Mouse (Mus musculus): ENCODE measurements around the gene Otub1. TPM values are rescaled to one million over a fixed set of nuclear protein-coding genes. Genes with fewer than 3 reads are reported as not detected.
A peak's percentile ranks its signal among the peaks of the same experiment; 100 is the strongest.

Otub1 gene
- polyA plus RNA-seq, 1 experiment: 112 TPM

DNA sequence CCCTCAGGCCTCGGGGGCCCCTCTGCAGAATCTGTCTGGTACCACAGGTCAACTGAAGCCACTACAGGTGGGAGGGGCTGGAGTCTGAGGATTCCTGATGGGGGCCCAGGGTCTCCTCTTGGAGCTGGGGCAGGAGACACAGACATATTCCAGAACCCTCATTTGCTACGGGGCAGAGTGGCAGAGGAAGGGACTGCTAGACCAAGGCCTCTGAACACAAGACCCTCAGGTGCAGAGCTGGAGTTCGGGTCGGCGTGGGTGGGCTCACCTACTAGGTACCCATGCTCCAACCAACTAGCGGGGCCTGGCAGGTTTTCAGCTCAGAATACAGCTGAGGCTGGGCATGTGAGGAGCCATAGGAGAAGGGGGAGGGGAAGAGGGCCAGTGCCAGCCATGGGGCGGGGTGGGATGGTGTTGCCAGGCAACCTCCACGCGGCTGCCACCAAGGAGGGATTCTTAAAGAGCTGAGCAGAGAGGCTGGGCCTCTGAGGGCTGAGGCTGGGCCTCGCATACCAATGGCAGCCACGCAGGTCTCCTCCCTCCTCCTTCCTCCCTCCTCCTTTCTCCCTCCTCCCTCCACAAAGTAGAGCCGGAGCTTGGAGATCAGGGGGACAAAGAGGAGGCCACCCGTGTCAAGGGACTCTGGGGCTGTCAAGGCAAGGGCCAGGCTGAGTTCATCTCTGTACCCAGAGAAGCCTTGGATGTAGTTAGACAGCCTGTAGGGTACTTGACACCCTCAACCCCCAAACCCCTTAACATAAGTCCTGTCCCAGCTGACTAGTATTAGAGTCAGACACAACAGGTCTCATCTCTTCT is 33.9 kb downstream of the Otub1 start:
- Histone ChIP-seq H3K4me2 (ENCODE audit: low read depth) (no peak overlapping the region), H3ac (ENCODE audit: control insufficient read depth, insufficient read length) (no peak overlapping the region), H3K79me2 (ENCODE audit: control insufficient read depth, insufficient read depth) (no peaks in the 10 kb centered on the region), H3K27me3 (ENCODE audit: control insufficient read depth, insufficient read depth, insufficient read length) (peaks cover 5% of the 10 kb centered on the region), H3K36me3 (ENCODE audit: control insufficient read depth, insufficient read depth) (no peaks in the 10 kb centered on the region), H3K4me3 (no peak overlapping the region)
- no peak for TF ChIP-seq MYOD1 (IDR thresholded peaks at IDR 0.05; ENCODE audit: control insufficient read depth in 1 of 3, insufficient read length in 2 of 3, low read depth in 2 of 3)
- no peak for TF ChIP-seq E2F4 (IDR thresholded peaks at IDR 0.05; ENCODE audit: insufficient read depth)
- TF ChIP-seq MYOG (IDR thresholded peaks at IDR 0.05; ENCODE audit: control insufficient read depth in 1 of 3, insufficient read depth in 1 of 3, insufficient read length in 2 of 3, low read depth in 2 of 3): no peak
- no peak for TF ChIP-seq CEBPB (IDR thresholded peaks at IDR 0.05; ENCODE audit: insufficient read depth, poor library complexity, severe bottlenecking)
- TF ChIP-seq TCF12 (IDR thresholded peaks at IDR 0.05; ENCODE audit: insufficient read depth, poor library complexity, severe bottlenecking): no peak
- TF ChIP-seq POLR2A (IDR thresholded peaks at IDR 0.05; ENCODE audit: insufficient read length, low read depth): no peak
- no peak for TF ChIP-seq USF1 (IDR thresholded peaks at IDR 0.05; ENCODE audit: low read depth)
- no peak for TF ChIP-seq REST (IDR thresholded peaks at IDR 0.05; ENCODE audit: insufficient read depth, insufficient read length)

GRCm38 (mm10) chr19:7171447-7171846 is 34.7 kb downstream of the Otub1 start:
- H3K4me2 ChIP-seq (ENCODE audit: low read depth): no peak overlapping the region
- no peak overlapping the region for H3K4me3 ChIP-seq
- H3K27me3 ChIP-seq (ENCODE audit: control insufficient read depth, insufficient read depth, insufficient read length): peaks cover 8% of the 10 kb centered on the region
- H3K79me2 ChIP-seq (ENCODE audit: control insufficient read depth, insufficient read depth): no peaks in the 10 kb centered on the region
- TF ChIP-seq MYOD1 (IDR thresholded peaks at IDR 0.05; ENCODE audit: control insufficient read depth in 1 of 3, insufficient read length in 2 of 3, low read depth in 2 of 3) (no peak), MYOG (IDR thresholded peaks at IDR 0.05; ENCODE audit: control insufficient read depth in 1 of 3, insufficient read depth in 1 of 3, insufficient read length in 2 of 3, low read depth in 2 of 3) (no peak), USF1 (IDR thresholded peaks at IDR 0.05; ENCODE audit: low read depth) (no peak), CEBPB (IDR thresholded peaks at IDR 0.05; ENCODE audit: insufficient read depth, poor library complexity, severe bottlenecking) (no peak), E2F4 (IDR thresholded peaks at IDR 0.05; ENCODE audit: insufficient read depth) (no peak), POLR2A (IDR thresholded peaks at IDR 0.05; ENCODE audit: insufficient read length, low read depth) (no peak), MAX (IDR thresholded peaks at IDR 0.05; ENCODE audit: low read depth) (no peak), SRF (IDR thresholded peaks at IDR 0.05; ENCODE audit: control insufficient read depth, insufficient read length, low read depth) (no peak), TCF3 (IDR thresholded peaks at IDR 0.05; ENCODE audit: insufficient read length, low read depth) (no peak), POLR2AphosphoS2 (IDR thresholded peaks at IDR 0.05; ENCODE audit: insufficient read length, low read depth) (no peak), REST (IDR thresholded peaks at IDR 0.05; ENCODE audit: insufficient read depth, insufficient read length) (no peak), TCF12 (IDR thresholded peaks at IDR 0.05; ENCODE audit: insufficient read depth, poor library complexity, severe bottlenecking) (no peak)
- no peak overlapping the region for H3ac ChIP-seq (ENCODE audit: control insufficient read depth, insufficient read length)
- H3K36me3 ChIP-seq (ENCODE audit: control insufficient read depth, insufficient read depth): no peaks in the 10 kb centered on the region

DNA sequence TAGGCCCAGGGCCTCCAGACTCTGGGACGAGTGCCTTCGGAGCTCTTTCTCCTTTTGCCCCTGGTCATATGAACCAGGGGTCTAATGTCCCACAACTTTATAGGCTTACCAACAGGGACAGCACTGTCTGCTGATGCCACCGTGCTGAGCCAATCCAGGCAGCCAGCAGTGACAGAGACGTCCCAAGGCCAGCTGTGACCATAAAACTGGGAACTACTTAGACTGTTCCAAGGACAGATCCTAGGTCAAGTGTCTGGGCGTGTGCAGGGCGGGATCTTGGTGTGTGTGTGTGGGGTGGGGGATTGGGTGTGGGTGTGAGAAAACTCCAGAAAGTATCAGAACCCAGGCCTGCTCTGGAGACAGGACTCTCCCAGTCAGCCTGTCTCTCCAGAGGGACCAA is 35.2 kb downstream of the Otub1 start:
- TF ChIP-seq E2F4 (IDR thresholded peaks at IDR 0.05; ENCODE audit: insufficient read depth) (no peak), MAX (IDR thresholded peaks at IDR 0.05; ENCODE audit: low read depth) (no peak), SRF (IDR thresholded peaks at IDR 0.05; ENCODE audit: control insufficient read depth, insufficient read length, low read depth) (no peak), CEBPB (IDR thresholded peaks at IDR 0.05; ENCODE audit: insufficient read depth, poor library complexity, severe bottlenecking) (no peak), MYOD1 (IDR thresholded peaks at IDR 0.05; ENCODE audit: control insufficient read depth in 1 of 3, insufficient read length in 2 of 3, low read depth in 2 of 3) (peak in 2 of 3 experiments; percentile 85 to 90), REST (IDR thresholded peaks at IDR 0.05; ENCODE audit: insufficient read depth, insufficient read length) (no peak), POLR2AphosphoS2 (IDR thresholded peaks at IDR 0.05; ENCODE audit: insufficient read length, low read depth) (no peak), POLR2A (IDR thresholded peaks at IDR 0.05; ENCODE audit: insufficient read length, low read depth) (no peak), TCF3 (IDR thresholded peaks at IDR 0.05; ENCODE audit: insufficient read length, low read depth) (no peak), TCF12 (IDR thresholded peaks at IDR 0.05; ENCODE audit: insufficient read depth, poor library complexity, severe bottlenecking) (no peak), USF1 (IDR thresholded peaks at IDR 0.05; ENCODE audit: low read depth) (no peak), MYOG (IDR thresholded peaks at IDR 0.05; ENCODE audit: control insufficient read depth in 1 of 3, insufficient read depth in 1 of 3, insufficient read length in 2 of 3, low read depth in 2 of 3) (peak in 1 of 3 experiments; percentile 57)
- no peak overlapping the region for H3K4me2 ChIP-seq (ENCODE audit: low read depth)
- H3K79me2 ChIP-seq (ENCODE audit: control insufficient read depth, insufficient read depth): no peaks in the 10 kb centered on the region
- H3K4me3 ChIP-seq: no peak overlapping the region
- no peak overlapping the region for H3ac ChIP-seq (ENCODE audit: control insufficient read depth, insufficient read length)
- H3K36me3 ChIP-seq (ENCODE audit: control insufficient read depth, insufficient read depth): no peaks in the 10 kb centered on the region
- H3K27me3 ChIP-seq (ENCODE audit: control insufficient read depth, insufficient read depth, insufficient read length): peaks cover 14% of the 10 kb centered on the region

DNA sequence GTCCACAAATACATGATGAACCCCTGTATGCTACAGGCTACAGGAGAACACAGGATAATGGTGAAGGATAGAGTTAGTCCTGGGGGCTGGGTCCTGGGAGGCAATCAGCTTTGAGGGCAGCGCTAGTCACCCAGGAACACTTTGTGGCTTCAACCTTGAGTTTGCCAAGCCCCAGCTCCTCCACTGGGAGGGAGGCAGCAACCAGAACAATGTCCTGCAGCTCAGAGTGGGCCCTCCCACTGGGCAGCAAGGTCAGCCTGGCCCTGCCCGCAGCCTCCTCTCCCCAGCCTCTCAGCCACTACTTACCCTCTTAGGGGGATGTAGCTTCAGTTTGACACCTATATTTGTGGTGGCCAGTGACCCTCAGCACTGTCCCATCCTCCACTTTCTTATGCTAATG is 37.7 kb downstream of the Otub1 start:
- H3ac ChIP-seq (ENCODE audit: control insufficient read depth, insufficient read length): no peak overlapping the region
- no peak overlapping the region for H3K4me2 ChIP-seq (ENCODE audit: low read depth)
- H3K36me3 ChIP-seq (ENCODE audit: control insufficient read depth, insufficient read depth): no peaks in the 10 kb centered on the region
- H3K4me3 ChIP-seq: no peak overlapping the region
- TF ChIP-seq E2F4 (IDR thresholded peaks at IDR 0.05; ENCODE audit: insufficient read depth) (no peak), TCF12 (IDR thresholded peaks at IDR 0.05; ENCODE audit: insufficient read depth, poor library complexity, severe bottlenecking) (no peak), CEBPB (IDR thresholded peaks at IDR 0.05; ENCODE audit: insufficient read depth, poor library complexity, severe bottlenecking) (no peak), MYOG (IDR thresholded peaks at IDR 0.05; ENCODE audit: control insufficient read depth in 1 of 3, insufficient read depth in 1 of 3, insufficient read length in 2 of 3, low read depth in 2 of 3) (no peak), SRF (IDR thresholded peaks at IDR 0.05; ENCODE audit: control insufficient read depth, insufficient read length, low read depth) (no peak), POLR2AphosphoS2 (IDR thresholded peaks at IDR 0.05; ENCODE audit: insufficient read length, low read depth) (no peak), MAX (IDR thresholded peaks at IDR 0.05; ENCODE audit: low read depth) (no peak), USF1 (IDR thresholded peaks at IDR 0.05; ENCODE audit: low read depth) (no peak), POLR2A (IDR thresholded peaks at IDR 0.05; ENCODE audit: insufficient read length, low read depth) (no peak), MYOD1 (IDR thresholded peaks at IDR 0.05; ENCODE audit: control insufficient read depth in 1 of 3, insufficient read length in 2 of 3, low read depth in 2 of 3) (no peak), REST (IDR thresholded peaks at IDR 0.05; ENCODE audit: insufficient read depth, insufficient read length) (no peak), TCF3 (IDR thresholded peaks at IDR 0.05; ENCODE audit: insufficient read length, low read depth) (no peak)
- no peaks in the 10 kb centered on the region for H3K79me2 ChIP-seq (ENCODE audit: control insufficient read depth, insufficient read depth)
- peaks cover 27% of the 10 kb centered on the region for H3K27me3 ChIP-seq (ENCODE audit: control insufficient read depth, insufficient read depth, insufficient read length)

All from myocyte (in vitro differentiated cells).